4 mouse cellular contexts compared by ENCODE assay signal in genomic region chr19:50052910-50053309, GRCm38 (mm10).
"Had no signal": no experiment of that assay in that cellular context is flagged by ENCODE, and none has a peak within 500 bp of the region (broad histone marks: within the 10 kb centered on the region; RNA-seq: fewer than 3 reads in every experiment).

No protein-coding gene starts in this region.

- H3K9ac ChIP-seq: neural tube, embryonic 13.5 days; neural tube, embryonic 15.5 days; stomach, embryonic 15.5 days had no signal

- H3K27ac ChIP-seq: neural tube, embryonic 13.5 days; neural tube, embryonic 15.5 days; stomach, embryonic 15.5 days; stomach, postnatal 0 days had no signal

- H3K4me3 ChIP-seq: neural tube, embryonic 13.5 days; neural tube, embryonic 15.5 days; stomach, embryonic 15.5 days had no signal

- H3K36me3 ChIP-seq: neural tube, embryonic 13.5 days; neural tube, embryonic 15.5 days; stomach, embryonic 15.5 days had no signal

- H3K9me3 ChIP-seq: neural tube, embryonic 13.5 days; neural tube, embryonic 15.5 days; stomach, embryonic 15.5 days had no signal

- H3K4me1 ChIP-seq: neural tube, embryonic 13.5 days; neural tube, embryonic 15.5 days; stomach, embryonic 15.5 days had no signal

- H3K27me3 ChIP-seq: neural tube, embryonic 13.5 days; neural tube, embryonic 15.5 days; stomach, embryonic 15.5 days had no signal

- H3K4me2 ChIP-seq: neural tube, embryonic 13.5 days; neural tube, embryonic 15.5 days; stomach, embryonic 15.5 days had no signal
